Mouse (Mus musculus) thymus, adult 2 months (tissue): ENCODE measurements at regions not wholly inside any gene's neighbourhood (a gene's known extent, or its start where the extent isn't known, plus 50 kb on each side); places are given as distances from the start of the nearest gene placed in this dataset.

Experiments
- DNase-seq: peaks from one replicate; pipeline ENCODE4 v3.0.0; 2021
- H3K27ac ChIP-seq: fragments of 200-500 bp; 2 replicates; pipeline ENCODE4 v1.5.1; 2012; ENCODE audit warnings: low read length, control low read depth; ENCODE audit not compliant: control insufficient read depth, insufficient read depth
- H3K27me3 ChIP-seq: fragments of 200-500 bp; 2 replicates; pipeline ENCODE4 v1.6.1; 2012; ENCODE audit warnings: mild to moderate bottlenecking, low read length, moderate library complexity, mixed read lengths; ENCODE audit not compliant: control insufficient read depth, insufficient read depth
- H3K36me3 ChIP-seq: fragments of 200-500 bp; 2 replicates; pipeline ENCODE4 v1.6.1; 2012; ENCODE audit warnings: mild to moderate bottlenecking, low read length, moderate library complexity; ENCODE audit not compliant: control insufficient read depth, insufficient read depth
- H3K4me1 ChIP-seq: fragments of 200-500 bp; replicated peaks from 2 replicates; pipeline ENCODE4 v1.6.1; 2012; ENCODE audit warnings: low read length; ENCODE audit not compliant: control insufficient read depth, insufficient read depth
- H3K4me3 ChIP-seq: fragments of 200-500 bp; 2 replicates; pipeline ENCODE4 v1.5.1; 2012; ENCODE audit warnings: mild to moderate bottlenecking, low read length, control low read depth, moderate library complexity; ENCODE audit not compliant: control insufficient read depth, insufficient read depth
- CTCF ChIP-seq: fragments of 200-500 bp; IDR thresholded peaks from 2 replicates; pipeline ENCODE4 v1.5.1; 2012; ENCODE audit warnings: mild to moderate bottlenecking, control low read depth, low read length, moderate library complexity, borderline replicate concordance; ENCODE audit not compliant: control insufficient read depth, poor library complexity, insufficient read depth; ENCODE audit errors: extremely low read depth
- POLR2A ChIP-seq: fragments of 200-500 bp; IDR thresholded peaks from 2 replicates; pipeline ENCODE4 v1.6.1; 2012; ENCODE audit warnings: mild to moderate bottlenecking, low read length, control low read depth, moderate library complexity; ENCODE audit not compliant: control insufficient read depth, poor library complexity, insufficient read depth; ENCODE audit errors: extremely low read depth
- WGBS: fragments of 180-500 bp; shearing (Covaris S2); methylation state at CpG from one replicate; pipeline ENCODE4 v1.1.7; 2018; 5-methylcytosine and 5-hydroxymethylcytosine counted together

- H3K4me3 ChIP-seq, result no peak overlapping the region
- no peaks in the 10 kb centered on the region for H3K36me3 ChIP-seq
- DNase-seq, result no peak
- no peaks in the 10 kb centered on the region for H3K27me3 ChIP-seq
- 92% methylated on average over 7 of the region's 7 CpGs for WGBS
- no peaks in the 10 kb centered on the region for H3K4me1 ChIP-seq
- H3K27ac ChIP-seq, result no peak overlapping the region
- TF ChIP-seq CTCF (no peak), POLR2A (no peak)
Observed at GRCm38 (mm10) chr15:24968636-24969317, 444.8 kb downstream of the Basp1 start.

- H3K27me3 ChIP-seq, result no peaks in the 10 kb centered on the region
- H3K4me1 ChIP-seq, result no peaks in the 10 kb centered on the region
- DNase-seq, result no peak
- WGBS, result 95% methylated on average over 2 of the region's 2 CpGs
- TF ChIP-seq CTCF (no peak), POLR2A (no peak)
- no peak overlapping the region for H3K27ac ChIP-seq
- H3K36me3 ChIP-seq, result no peaks in the 10 kb centered on the region
- no peak overlapping the region for H3K4me3 ChIP-seq
Observed at GRCm38 (mm10) chr15:24929742-24930141, 483.8 kb downstream of the Basp1 start.

GRCm38 (mm10) chr15:24911866-24912265 lies 501.7 kb downstream of the Basp1 start:
- no peaks in the 10 kb centered on the region for H3K27me3 ChIP-seq
- H3K4me1 ChIP-seq, result no peaks in the 10 kb centered on the region
- H3K4me3 ChIP-seq, result no peak overlapping the region
- 84% methylated on average over 1 of the region's 1 CpGs for WGBS
- no peak overlapping the region for H3K27ac ChIP-seq
- DNase-seq, result no peak
- TF ChIP-seq CTCF (no peak), POLR2A (no peak)
- no peaks in the 10 kb centered on the region for H3K36me3 ChIP-seq

GRCm38 (mm10) chr15:24911466-24911865 lies 502.1 kb downstream of the Basp1 start:
- 80% methylated on average over 1 of the region's 1 CpGs for WGBS
- no peak for DNase-seq

GRCm38 (mm10) chr15:24906957-24907356 lies 506.6 kb downstream of the Basp1 start:
- TF ChIP-seq POLR2A, result no peak
- TF ChIP-seq CTCF, result no peak
- 88% methylated on average over 4 of the region's 4 CpGs for WGBS
- Histone ChIP-seq H3K27ac (no peak overlapping the region), H3K4me1 (no peaks in the 10 kb centered on the region), H3K36me3 (no peaks in the 10 kb centered on the region), H3K4me3 (no peak overlapping the region), H3K27me3 (no peaks in the 10 kb centered on the region)
- no peak for DNase-seq

More at GRCm38 (mm10) chr15:24911466-24911865, 502.1 kb downstream of the Basp1 start:
- Histone ChIP-seq H3K4me1 (no peaks in the 10 kb centered on the region), H3K27me3 (no peaks in the 10 kb centered on the region), H3K27ac (no peak overlapping the region), H3K4me3 (no peak overlapping the region), H3K36me3 (no peaks in the 10 kb centered on the region)
- TF ChIP-seq CTCF (no peak), POLR2A (no peak)

- no peaks in the 10 kb centered on the region for H3K4me1 ChIP-seq
- no peak overlapping the region for H3K27ac ChIP-seq
- WGBS, result 85% methylated on average over 1 of the region's 1 CpGs
- DNase-seq, result no peak
- TF ChIP-seq POLR2A (no peak), CTCF (no peak)
- H3K27me3 ChIP-seq, result no peaks in the 10 kb centered on the region
- H3K4me3 ChIP-seq, result no peak overlapping the region
- no peaks in the 10 kb centered on the region for H3K36me3 ChIP-seq
Observed at GRCm38 (mm10) chr15:24878846-24879245, 534.7 kb downstream of the Basp1 start.

- DNase-seq, result no peak
- no peaks in the 10 kb centered on the region for H3K27me3 ChIP-seq
- TF ChIP-seq POLR2A (no peak), CTCF (no peak)
- no peak overlapping the region for H3K4me3 ChIP-seq
- no peak overlapping the region for H3K27ac ChIP-seq
- H3K36me3 ChIP-seq, result no peaks in the 10 kb centered on the region
- 81% methylated on average over 6 of the region's 6 CpGs for WGBS
- H3K4me1 ChIP-seq, result no peaks in the 10 kb centered on the region
Observed at GRCm38 (mm10) chr15:24877711-24878598, 535.6 kb downstream of the Basp1 start.
